Mouse (Mus musculus) heart, embryonic 15.5 days (tissue): ENCODE results near the gene Tnn. TPM values are rescaled to one million over a fixed set of nuclear protein-coding genes. Genes with fewer than 3 reads are reported as not detected.

Experiments used
- ATAC-seq: fragments of 200-750 bp; cut with Nextera tagmentation; replicated peaks from 2 replicates; pipeline ENCODE4 v1.8.0; 2017; ENCODE audit warnings: low read depth, moderate TSS enrichment; ENCODE audit not compliant: insufficient number of reproducible peaks, insufficient read depth, low FRiP score
- H3K27ac ChIP-seq: fragments of 300-500 bp; sonication (generic); 2 replicates; pipeline ENCODE4 v1.5.1; 2015; ENCODE audit warnings: mild to moderate bottlenecking, inconsistent platforms
- H3K27me3 ChIP-seq: fragments of 300-500 bp; sonication (generic); 2 replicates; pipeline ENCODE4 v1.6.1; 2015; ENCODE audit warnings: inconsistent platforms
- H3K36me3 ChIP-seq: fragments of 300-500 bp; sonication (generic); 2 replicates; pipeline ENCODE4 v1.6.1; 2015; ENCODE audit warnings: mild to moderate bottlenecking, inconsistent platforms
- H3K4me1 ChIP-seq: fragments of 300-500 bp; sonication (generic); replicated peaks from 2 replicates; pipeline ENCODE4 v1.6.1; 2015; ENCODE audit warnings: inconsistent platforms
- H3K4me2 ChIP-seq: fragments of 300-500 bp; sonication (generic); 2 replicates; pipeline ENCODE4 v1.6.1; 2015; ENCODE audit warnings: inconsistent platforms, mild to moderate bottlenecking, moderate library complexity
- H3K4me3 ChIP-seq: fragments of 300-500 bp; sonication (generic); 2 replicates; pipeline ENCODE4 v1.5.1; 2015; ENCODE audit warnings: mild to moderate bottlenecking, inconsistent platforms
- H3K9ac ChIP-seq: fragments of 300-500 bp; sonication (generic); 2 replicates; pipeline ENCODE4 v1.6.1; 2015; ENCODE audit warnings: mild to moderate bottlenecking, inconsistent platforms
- H3K9me3 ChIP-seq: fragments of 300-500 bp; sonication (generic); replicated peaks from 2 replicates; pipeline ENCODE4 v1.6.1; 2016; ENCODE audit warnings: inconsistent platforms
- WGBS: fragments of 180-500 bp; shearing (Covaris S2); methylation state at CpG from one replicate; pipeline ENCODE4 v1.1.7; 2015; ENCODE audit warnings: mixed read lengths; 5-methylcytosine and 5-hydroxymethylcytosine counted together
- polyA plus RNA-seq: library from polyadenylated mRNA; unstranded; fragments of >200 nt; fragmentation: Nextera tagmentation; extraction: Ambion mirVana; gene quantifications from 2 replicates; pipeline ENCODE4 v1.2.1, GENCODE M21; 2015

Gene Tnn
- polyA plus RNA-seq, 1 experiment from 2014 or later: 0.09 TPM

DNA sequence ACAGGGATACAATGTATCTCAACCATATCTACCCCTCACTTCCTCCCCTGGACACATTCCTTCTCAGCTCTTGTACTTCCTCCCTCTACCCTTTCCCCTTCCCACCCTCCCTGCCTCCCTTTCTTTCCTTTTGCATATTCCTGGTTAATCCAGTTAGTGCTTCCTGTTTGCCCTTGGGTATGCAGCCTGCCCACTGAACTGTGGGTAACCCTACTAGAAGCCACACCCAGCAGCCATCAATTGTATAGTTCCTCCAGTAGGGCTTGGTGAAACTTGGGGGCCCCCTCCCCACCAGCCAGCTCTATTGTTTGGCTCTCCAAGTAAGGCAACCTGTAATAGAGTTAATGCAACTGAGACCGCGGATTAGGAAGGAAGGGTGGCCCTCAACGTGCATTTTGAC, 7.8 kb downstream of the Tnn start:
- Histone ChIP-seq H3K4me2 (no peak overlapping the region), H3K36me3 (no peaks in the 10 kb centered on the region), H3K9me3 (no peaks in the 10 kb centered on the region), H3K4me1 (no peaks in the 10 kb centered on the region), H3K4me3 (no peak overlapping the region), H3K9ac (no peak overlapping the region), H3K27ac (no peak overlapping the region), H3K27me3 (no peaks in the 10 kb centered on the region)
- ATAC-seq: no peak
- 58% methylated on average over 3 of the region's 3 CpGs for WGBS

DNA sequence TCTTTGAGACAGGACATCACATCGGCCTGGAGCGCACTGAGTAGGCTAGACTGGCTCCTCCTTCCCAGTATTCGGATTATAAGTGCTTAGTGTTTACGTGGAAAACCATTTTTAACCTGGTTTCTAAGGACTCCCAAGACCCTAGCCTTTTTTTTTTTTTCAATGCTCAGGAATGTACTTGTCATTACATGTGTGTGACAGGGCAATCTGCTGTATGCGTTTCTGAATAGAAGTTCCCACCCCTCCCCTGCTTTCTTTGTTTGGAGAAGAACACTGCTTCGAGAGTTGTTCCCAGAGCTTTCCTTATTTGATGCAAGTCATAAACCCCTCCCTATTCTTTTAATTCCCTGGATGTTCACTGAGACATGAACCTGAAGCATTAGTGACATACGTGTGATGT, 9.0 kb downstream of the Tnn start:
- Histone ChIP-seq H3K4me2 (no peak overlapping the region), H3K4me1 (no peaks in the 10 kb centered on the region), H3K9ac (no peak overlapping the region), H3K9me3 (no peaks in the 10 kb centered on the region), H3K27me3 (no peaks in the 10 kb centered on the region), H3K4me3 (no peak overlapping the region), H3K36me3 (no peaks in the 10 kb centered on the region), H3K27ac (no peak overlapping the region)
- no peak for ATAC-seq
- WGBS: 74% methylated on average over 7 of the region's 7 CpGs

DNA sequence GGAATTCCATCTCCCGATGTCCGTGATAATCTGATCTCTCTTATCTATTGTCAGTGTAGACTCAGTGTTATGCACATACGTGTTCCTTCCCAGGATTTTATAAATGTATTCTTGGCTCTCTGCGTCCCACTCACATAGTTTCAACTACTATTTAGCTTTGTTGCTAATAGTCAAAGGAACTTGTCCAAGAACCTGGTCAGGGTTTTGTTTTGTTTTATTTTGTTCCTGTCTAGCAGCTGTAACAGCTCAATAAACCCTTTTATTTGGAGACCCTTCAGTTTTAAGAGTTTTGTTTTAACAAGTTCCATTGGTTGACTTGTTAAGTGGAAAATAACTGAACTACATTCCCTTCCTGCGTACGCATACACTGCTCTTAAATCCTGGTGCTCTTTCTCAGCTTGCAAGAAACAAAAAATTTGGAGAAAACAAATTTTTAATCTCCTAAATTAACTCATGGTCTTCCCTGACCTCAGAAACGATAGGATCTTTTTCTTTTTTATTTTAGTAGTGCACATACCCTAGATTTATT, 17.0 kb downstream of the Tnn start:
- H3K4me1 ChIP-seq: no peaks in the 10 kb centered on the region
- ATAC-seq: no peak
- no peak overlapping the region for H3K4me2 ChIP-seq

DNA sequence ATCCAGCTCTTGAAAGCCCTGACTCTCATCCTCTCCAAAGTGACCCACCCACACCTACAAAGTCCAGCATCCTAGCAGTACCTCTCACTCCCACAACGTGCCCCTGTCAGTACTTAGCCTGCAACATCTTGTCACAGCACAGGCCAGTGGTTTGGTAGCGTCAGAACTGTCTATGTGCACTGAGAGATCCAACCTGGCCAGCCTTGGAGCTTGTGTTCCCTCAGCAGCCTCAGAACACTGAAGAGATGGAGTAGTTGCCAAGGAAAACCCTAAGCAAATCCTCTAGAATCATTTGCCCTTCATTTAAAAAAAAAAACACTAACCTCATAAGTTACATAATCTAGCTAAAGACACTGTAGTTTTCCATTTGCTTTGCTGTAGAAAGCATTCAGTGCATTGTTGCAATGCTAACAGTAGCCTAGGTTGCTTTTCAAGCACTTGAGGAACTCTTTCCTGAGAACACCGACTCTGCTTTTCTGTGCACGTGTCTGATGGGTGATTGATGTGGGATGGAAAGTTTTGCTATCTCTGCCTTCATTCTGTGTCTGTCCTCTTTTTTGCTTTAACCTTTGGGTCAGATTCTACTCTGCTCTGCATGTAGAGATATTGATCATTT, 19.8 kb downstream of the Tnn start:
- H3K36me3 ChIP-seq: no peaks in the 10 kb centered on the region
- H3K27ac ChIP-seq: no peak overlapping the region
- no peak overlapping the region for H3K9ac ChIP-seq
- H3K4me1 ChIP-seq: no peaks in the 10 kb centered on the region
- ATAC-seq: no peak
- H3K4me2 ChIP-seq: no peak overlapping the region
- H3K4me3 ChIP-seq: no peak overlapping the region
- no peaks in the 10 kb centered on the region for H3K9me3 ChIP-seq
- no peaks in the 10 kb centered on the region for H3K27me3 ChIP-seq
- 40% methylated on average over 4 of the region's 4 CpGs for WGBS

More for the DNA sequence above, 17.0 kb downstream of the Tnn start:
- Histone ChIP-seq H3K9me3 (no peaks in the 10 kb centered on the region), H3K4me3 (no peak overlapping the region), H3K36me3 (no peaks in the 10 kb centered on the region), H3K9ac (no peak overlapping the region), H3K27ac (no peak overlapping the region), H3K27me3 (no peaks in the 10 kb centered on the region)
- WGBS: 64% methylated on average over 7 of the region's 7 CpGs

DNA sequence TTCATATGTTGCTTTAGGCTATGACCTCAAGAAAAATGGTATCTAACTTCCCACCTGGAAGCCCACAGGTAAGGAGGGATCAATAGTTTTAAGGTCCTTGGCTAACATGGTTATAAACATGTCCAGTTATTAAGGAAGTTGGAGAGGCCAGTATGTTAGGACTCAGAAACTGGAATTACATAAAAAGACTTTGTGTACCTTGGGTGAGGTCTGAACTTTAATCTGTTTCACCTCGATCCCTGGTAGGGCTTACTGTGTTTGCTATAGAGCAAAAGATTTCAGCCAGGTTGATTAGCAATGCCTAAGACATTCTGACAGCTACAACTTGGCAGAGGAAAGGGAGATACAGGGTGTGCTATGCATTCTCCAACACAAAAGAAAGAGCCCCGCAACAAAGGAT, 29.4 kb downstream of the Tnn start:
- Histone ChIP-seq H3K27me3 (no peaks in the 10 kb centered on the region), H3K9ac (no peak overlapping the region), H3K36me3 (no peaks in the 10 kb centered on the region), H3K4me2 (no peak overlapping the region), H3K9me3 (no peaks in the 10 kb centered on the region), H3K4me3 (no peak overlapping the region), H3K27ac (no peak overlapping the region), H3K4me1 (no peaks in the 10 kb centered on the region)
- no peak for ATAC-seq
- WGBS: 78% methylated on average over 2 of the region's 2 CpGs

DNA sequence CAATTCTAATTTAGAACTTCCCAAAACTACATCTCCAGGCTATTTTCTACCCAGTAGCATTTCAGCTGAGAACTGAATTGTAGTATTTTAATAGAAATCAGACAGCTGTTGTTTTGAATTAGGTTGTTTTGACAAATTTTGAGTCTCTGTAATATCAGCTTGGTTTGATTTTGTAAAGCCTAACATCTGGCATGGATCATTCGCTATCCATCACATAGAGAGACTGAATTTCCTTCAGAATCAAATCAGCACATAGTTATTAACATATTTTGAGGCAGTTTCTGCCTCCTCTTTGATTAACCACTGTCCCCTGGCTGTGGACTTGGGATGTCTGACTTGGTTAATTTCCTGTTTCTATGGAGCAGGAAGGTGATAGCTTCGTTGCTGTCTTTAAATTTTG, 44.8 kb downstream of the Tnn start:
- H3K4me3 ChIP-seq: no peak overlapping the region
- 67% methylated on average over 2 of the region's 2 CpGs for WGBS
- H3K9ac ChIP-seq: no peak overlapping the region
- H3K4me1 ChIP-seq: no peaks in the 10 kb centered on the region
- no peak for ATAC-seq
- H3K4me2 ChIP-seq: no peak overlapping the region
- peaks cover 2% of the 10 kb centered on the region; the same call in 1 of the 2 replicates for H3K27me3 ChIP-seq
- H3K9me3 ChIP-seq: no peaks in the 10 kb centered on the region
- no peak overlapping the region for H3K27ac ChIP-seq
- no peaks in the 10 kb centered on the region for H3K36me3 ChIP-seq

DNA sequence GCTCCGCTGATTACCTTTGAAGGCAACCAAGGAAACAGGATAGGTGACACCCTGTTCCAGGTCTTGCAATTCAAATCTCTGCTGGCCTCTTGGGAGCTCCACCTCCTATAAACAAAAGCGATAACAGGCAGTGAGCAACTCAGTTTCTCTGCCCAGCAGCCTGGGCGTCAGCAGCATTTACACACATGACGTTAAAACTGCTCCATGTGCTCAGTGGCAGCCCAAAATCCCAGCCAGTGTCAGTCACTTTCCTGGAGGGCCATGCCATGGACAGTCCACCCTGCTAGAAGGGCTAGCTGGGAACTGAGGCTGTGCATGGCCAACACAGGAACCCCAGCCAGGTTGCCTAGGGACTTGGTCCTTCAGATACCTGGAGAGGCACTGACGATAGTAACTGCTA, 48.0 kb downstream of the Tnn start:
- ATAC-seq: no peak
- H3K4me2 ChIP-seq: no peak overlapping the region
- H3K4me1 ChIP-seq: no peaks in the 10 kb centered on the region
- 73% methylated on average over 5 of the region's 5 CpGs for WGBS
- H3K36me3 ChIP-seq: no peaks in the 10 kb centered on the region
- peaks cover 2% of the 10 kb centered on the region; the same call in 1 of the 2 replicates for H3K27me3 ChIP-seq
- no peaks in the 10 kb centered on the region for H3K9me3 ChIP-seq
- no peak overlapping the region for H3K4me3 ChIP-seq
- H3K27ac ChIP-seq: no peak overlapping the region
- no peak overlapping the region for H3K9ac ChIP-seq

DNA sequence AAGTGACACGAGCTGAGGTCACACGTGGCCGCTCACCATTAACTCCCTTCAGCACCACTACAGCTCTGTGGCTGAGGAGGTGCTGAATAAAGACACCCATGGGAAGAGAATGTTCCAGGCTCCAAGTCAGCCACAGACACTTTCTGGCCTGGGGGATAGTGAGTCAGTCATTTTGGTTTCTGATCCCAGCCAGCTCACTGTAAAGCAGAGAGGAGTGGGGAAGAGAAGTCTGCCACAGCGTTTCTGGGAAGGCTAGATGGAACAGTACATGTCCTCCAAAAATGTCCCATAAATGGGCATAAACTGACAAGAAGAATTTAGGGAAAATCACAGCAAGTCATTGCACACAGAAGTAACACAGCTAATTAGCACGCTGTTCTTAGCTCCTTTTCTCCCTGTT, 52.4 kb downstream of the Tnn start:
- Histone ChIP-seq H3K4me3 (no peak overlapping the region), H3K27ac (no peak overlapping the region), H3K4me2 (no peak overlapping the region), H3K4me1 (no peaks in the 10 kb centered on the region), H3K9ac (no peak overlapping the region), H3K9me3 (no peaks in the 10 kb centered on the region), H3K36me3 (no peaks in the 10 kb centered on the region), H3K27me3 (peaks cover 2% of the 10 kb centered on the region; the same call in 1 of the 2 replicates)
- 73% methylated on average over 5 of the region's 5 CpGs for WGBS
- ATAC-seq: no peak

DNA sequence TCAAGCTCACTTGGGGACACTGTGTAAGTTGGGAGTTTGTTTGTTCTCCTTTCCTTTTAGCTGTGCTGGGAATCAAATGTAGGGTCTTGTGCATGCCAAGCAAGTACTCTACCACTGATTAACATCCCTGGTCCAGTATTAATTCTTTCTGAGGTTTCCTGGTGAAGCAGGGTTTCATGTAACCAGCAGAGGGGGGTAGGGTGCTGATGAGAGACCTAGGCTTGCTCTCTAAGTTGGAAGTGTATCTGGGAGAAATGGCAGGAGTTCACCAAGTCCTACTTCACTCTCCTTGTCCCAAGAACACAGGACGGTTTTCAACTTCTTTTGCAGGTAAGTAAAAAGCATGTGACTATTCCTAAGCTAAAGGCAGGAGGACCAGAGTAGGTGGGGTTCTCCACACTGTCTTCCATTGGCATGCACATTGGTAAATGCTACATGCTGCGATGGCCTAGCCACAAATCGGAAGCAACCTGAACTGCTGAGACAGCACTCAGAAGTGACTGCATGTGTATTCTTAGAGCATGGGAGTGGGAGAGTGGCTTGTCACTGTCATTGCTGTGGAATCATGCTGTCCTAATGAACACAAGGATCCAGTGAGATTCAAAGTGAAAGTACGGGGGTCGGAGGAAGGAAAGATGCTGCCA, 53.6 kb downstream of the Tnn start:
- 85% methylated on average over 5 of the region's 5 CpGs for WGBS
- Histone ChIP-seq H3K9me3 (no peaks in the 10 kb centered on the region), H3K4me1 (no peaks in the 10 kb centered on the region), H3K27me3 (peaks cover 2% of the 10 kb centered on the region; the same call in 1 of the 2 replicates), H3K27ac (no peak overlapping the region), H3K4me3 (no peak overlapping the region), H3K9ac (no peak overlapping the region), H3K36me3 (no peaks in the 10 kb centered on the region), H3K4me2 (no peak overlapping the region)
- ATAC-seq: no peak

DNA sequence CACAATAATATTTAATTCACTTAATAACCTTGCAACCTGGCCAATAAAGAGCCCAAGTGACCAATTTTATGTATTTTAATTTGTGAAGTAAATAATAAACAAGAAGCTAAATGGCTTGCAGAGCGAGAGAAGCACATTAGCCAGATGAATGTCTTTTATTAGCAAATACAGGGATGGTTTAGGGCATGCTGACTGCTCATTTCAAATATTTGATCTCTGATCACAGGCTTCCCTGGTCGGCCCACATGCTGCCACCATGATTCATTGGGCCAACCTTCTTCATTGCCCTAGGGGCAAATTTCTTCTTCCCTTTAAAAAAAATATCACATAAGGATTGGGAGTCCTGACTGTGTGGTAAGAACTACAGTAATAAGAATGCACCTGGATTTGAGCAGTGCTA, 66.7 kb downstream of the Tnn start:
- no peak overlapping the region for H3K4me2 ChIP-seq
- 69% methylated on average over 2 of the region's 2 CpGs for WGBS
- H3K9me3 ChIP-seq: no peaks in the 10 kb centered on the region
- no peaks in the 10 kb centered on the region for H3K27me3 ChIP-seq
- no peak overlapping the region for H3K4me3 ChIP-seq
- no peaks in the 10 kb centered on the region for H3K4me1 ChIP-seq
- H3K9ac ChIP-seq: no peak overlapping the region
- no peak for ATAC-seq
- no peak overlapping the region for H3K27ac ChIP-seq
- H3K36me3 ChIP-seq: no peaks in the 10 kb centered on the region

DNA sequence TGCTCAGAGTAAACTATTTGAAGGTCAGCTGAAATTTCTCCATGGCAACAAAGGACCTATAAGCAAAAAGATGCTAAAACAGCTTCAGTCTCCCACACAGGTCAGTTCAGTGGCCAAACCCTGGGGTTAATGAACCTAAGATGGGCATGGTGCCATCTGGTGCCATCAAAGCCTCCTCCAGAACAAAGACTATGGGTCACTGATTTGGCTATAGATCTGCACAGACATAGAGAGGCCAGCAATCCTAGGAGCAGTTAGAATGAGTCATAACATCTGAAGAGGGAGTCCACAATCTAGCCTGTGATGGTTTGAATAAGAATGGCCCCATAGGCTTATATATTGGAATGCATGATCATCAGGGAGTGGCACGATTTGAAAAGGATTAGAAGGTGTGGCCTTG, 69.1 kb downstream of the Tnn start:
- Histone ChIP-seq H3K9me3 (no peaks in the 10 kb centered on the region), H3K36me3 (no peaks in the 10 kb centered on the region), H3K4me2 (no peak overlapping the region), H3K4me3 (no peak overlapping the region), H3K27me3 (no peaks in the 10 kb centered on the region), H3K4me1 (no peaks in the 10 kb centered on the region), H3K27ac (no peak overlapping the region), H3K9ac (no peak overlapping the region)
- no peak for ATAC-seq
- WGBS: 74% methylated on average over 1 of the region's 1 CpGs

DNA sequence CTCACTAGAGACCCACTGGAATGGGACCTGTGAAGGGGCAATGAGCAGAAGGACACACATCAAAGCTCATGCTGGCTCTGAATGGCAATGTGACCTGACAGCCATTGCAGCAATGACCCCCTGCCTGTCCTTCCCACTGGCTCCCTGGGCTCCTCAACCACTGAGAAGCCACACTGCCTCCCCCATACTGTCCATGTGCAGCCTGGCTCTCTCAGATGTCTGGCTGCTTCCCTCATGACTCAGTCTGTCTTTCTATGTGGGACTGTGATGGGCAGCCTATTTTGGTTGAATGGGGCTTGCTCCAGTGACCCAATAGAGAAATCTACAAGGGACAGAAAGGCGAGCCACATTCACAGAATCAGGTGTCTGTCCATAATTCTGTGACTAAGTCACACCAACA, 70.7 kb downstream of the Tnn start:
- Histone ChIP-seq H3K9me3 (no peaks in the 10 kb centered on the region), H3K4me2 (no peak overlapping the region), H3K4me3 (no peak overlapping the region), H3K27me3 (no peaks in the 10 kb centered on the region), H3K36me3 (no peaks in the 10 kb centered on the region), H3K9ac (no peak overlapping the region), H3K4me1 (no peaks in the 10 kb centered on the region), H3K27ac (no peak overlapping the region)
- WGBS: 79% methylated on average over 1 of the region's 1 CpGs
- no peak for ATAC-seq
